9 mouse cellular contexts compared by ENCODE assay signal in the genomic region with DNA sequence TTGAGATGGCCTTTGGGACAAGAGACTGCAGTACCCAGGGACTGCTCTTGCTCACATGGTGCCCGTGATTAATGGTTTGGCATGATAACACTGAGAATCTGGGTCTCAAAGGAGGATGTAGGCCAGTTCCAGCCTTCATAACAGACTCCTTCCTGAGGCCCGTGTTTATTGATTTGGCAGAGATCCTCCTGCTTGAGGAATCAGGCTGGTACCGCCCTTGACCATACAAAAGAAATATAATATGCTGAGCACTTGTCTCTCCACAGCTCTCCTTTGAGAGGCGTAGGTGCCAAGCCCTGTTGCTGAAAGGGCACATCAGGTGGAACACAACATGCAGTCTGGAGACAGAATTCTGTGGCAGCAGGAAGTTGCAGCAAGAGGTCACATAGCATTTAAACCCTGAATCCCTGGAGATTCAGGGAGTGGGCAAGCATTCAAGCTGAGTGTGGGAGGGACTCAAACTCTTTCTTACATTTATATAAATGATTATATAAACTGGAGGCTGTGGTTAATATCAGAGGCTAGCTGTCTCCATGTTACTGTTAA. TPM values are rescaled to one million over a fixed set of nuclear protein-coding genes. Genes with fewer than 3 reads are reported as not detected.
DNase-seq lines count a peak whose midpoint lies in the region; ATAC-seq lines count a peak whose summit lies in the region.
"Had no signal": no experiment of that assay in that cellular context is flagged by ENCODE, and none has a peak within 500 bp of the region (broad histone marks: within the 10 kb centered on the region; RNA-seq: fewer than 3 reads in every experiment).

No protein-coding gene starts in this region.

- DNase-seq in cerebellum, postnatal 4 days (ENCODE audit: low spot score in 2 of 2) = no peak
- DNase-seq in embryo, embryonic 11 days = peak; percentile 45
- DNase-seq in kidney, postnatal 14 days = peak; percentile 65
- DNase-seq in midbrain, embryonic 11.5 days (ENCODE audit: low spot score, missing footprints) = no peak
- no peak for DNase-seq in urinary bladder, adult 2 months (ENCODE audit: low spot score)
- no peak for DNase-seq in layer of hippocampus, adult 9-11 months

- no peaks in the 10 kb centered on the region for H3K9me3 ChIP-seq in heart, embryonic 16.5 days (replicated peaks; ENCODE audit: control insufficient read depth, low read length)
- H3K9me3 ChIP-seq in midbrain, embryonic 11.5 days (ENCODE audit: control insufficient read depth, low read length) = no peaks in the 10 kb centered on the region

- 30% methylated on average over 4 of the region's 4 CpGs for WGBS in heart, embryonic 16.5 days
- 69% methylated on average over 4 of the region's 4 CpGs for WGBS in midbrain, embryonic 11.5 days

- peak overlapping the region; percentile 88 for H3K27ac ChIP-seq in heart, embryonic 16.5 days (ENCODE audit: low read length)
- H3K27ac ChIP-seq in midbrain, embryonic 11.5 days (ENCODE audit: low read depth, low read length) = peak overlapping the region; percentile 65

- H3K4me2 ChIP-seq in heart, embryonic 16.5 days (ENCODE audit: low read depth, low read length) = no peak overlapping the region
- no peak overlapping the region for H3K4me2 ChIP-seq in midbrain, embryonic 11.5 days

- H3K27me3 ChIP-seq in heart, embryonic 16.5 days (ENCODE audit: control insufficient read depth, insufficient read depth, low read length) = no peaks in the 10 kb centered on the region
- no peaks in the 10 kb centered on the region for H3K27me3 ChIP-seq in midbrain, embryonic 11.5 days (ENCODE audit: control insufficient read depth, insufficient read depth, low read length)

- H3K4me3 ChIP-seq in heart, embryonic 16.5 days (ENCODE audit: low read length) = no peak overlapping the region
- no peak overlapping the region for H3K4me3 ChIP-seq in midbrain, embryonic 11.5 days (ENCODE audit: low read depth, low read length)
- H3K4me3 ChIP-seq: erythroblast, embryonic 14.5 days had no signal

- H3K36me3 ChIP-seq in heart, embryonic 16.5 days (ENCODE audit: control insufficient read depth, insufficient read depth) = no peaks in the 10 kb centered on the region
- no peaks in the 10 kb centered on the region for H3K36me3 ChIP-seq in midbrain, embryonic 11.5 days (ENCODE audit: control insufficient read depth, insufficient read depth, low read length)

- peak; percentile 56 for ATAC-seq in cerebellum, adult (ENCODE audit: insufficient number of reproducible peaks, low FRiP score, low TSS enrichment)
- 0 out of 2 replicates have a peak, but pooled peaks have one; percentile 39 for ATAC-seq in heart, embryonic 16.5 days (replicated peaks; ENCODE audit: extremely low read depth, insufficient read depth, low FRiP score)
- ATAC-seq in midbrain, embryonic 11.5 days (ENCODE audit: low FRiP score) = peak; percentile 50; the same call in 1 of the 2 replicates

- H3K4me1 ChIP-seq in heart, embryonic 16.5 days (ENCODE audit: control insufficient read depth, insufficient read depth, low read length) = peaks cover 41% of the 10 kb centered on the region
- peaks cover 22% of the 10 kb centered on the region for H3K4me1 ChIP-seq in midbrain, embryonic 11.5 days (ENCODE audit: control insufficient read depth, insufficient read depth, low read length)

- H3K9ac ChIP-seq in heart, embryonic 16.5 days (ENCODE audit: low read length) = no peak overlapping the region
- no peak overlapping the region for H3K9ac ChIP-seq in midbrain, embryonic 11.5 days (ENCODE audit: low read length)

RNA-seq across cellular contexts. Expression of a gene that starts 36.1 kb away (rescaled TPM):
- polyA plus RNA-seq in heart, embryonic 16.5 days (2015; fragmentation: Nextera tagmentation; extraction: Ambion mirVana) = 17.9 and 20.5 TPM in 2 replicates
- polyA plus RNA-seq in midbrain, embryonic 11.5 days (2014; fragmentation: Nextera tagmentation; extraction: Ambion mirVana) = 22.6 and 24.0 TPM in 2 replicates
- 30.2 and 43.8 TPM in 2 replicates for polyA plus RNA-seq in urinary bladder, adult 2 months (2012; rRNA removed)
- polyA plus RNA-seq: erythroblast, embryonic 14.5 days had no signal

Comparison
In these comparisons a context has a peak if more than half of its experiments do, and no peak if none do; other contexts are left out.
1. DNase-seq: peak in embryo, embryonic 11 days (single experiment) and kidney, postnatal 14 days (single experiment); none in cerebellum, postnatal 4 days (0 of 2), midbrain, embryonic 11.5 days (single experiment), urinary bladder, adult 2 months (single experiment) and layer of hippocampus, adult 9-11 months (single experiment).
2. Peak in every context shown above with its lines, with median percentiles within 50 percentile points of each other: ATAC-seq.